ENCODE assay signal across 9 mouse cellular contexts in the genomic region with DNA sequence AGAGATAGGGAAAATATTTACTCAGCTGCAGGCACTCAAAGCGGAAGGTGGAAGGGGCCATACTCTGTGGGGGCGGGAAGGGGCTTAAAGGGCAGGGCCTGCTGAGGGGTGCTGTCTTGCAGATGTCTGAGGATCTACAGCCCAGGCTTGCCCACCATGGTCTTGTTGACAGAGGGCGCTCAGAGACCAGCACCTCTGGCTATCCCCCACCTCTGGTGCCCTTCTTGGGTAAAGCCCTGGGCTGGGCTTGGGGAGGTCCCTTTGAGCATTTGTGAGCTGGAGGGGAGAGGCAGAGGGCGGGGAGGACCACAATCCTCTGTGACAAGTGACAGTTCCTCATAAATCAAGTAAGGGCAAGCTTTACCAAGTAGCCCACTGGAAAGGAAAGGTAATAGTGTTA. TPM values are rescaled to one million over a fixed set of nuclear protein-coding genes. Genes with fewer than 3 reads are reported as not detected.
DNase-seq lines count a peak whose midpoint lies in the region; ATAC-seq and TF ChIP-seq lines count a peak whose summit lies in the region.
"Had no signal": no experiment of that assay in that cellular context is flagged by ENCODE, and none has a peak within 500 bp of the region (broad histone marks: within the 10 kb centered on the region; RNA-seq: fewer than 3 reads in every experiment).

No protein-coding gene starts in this region.

- 39% methylated on average over 4 of the region's 4 CpGs for WGBS in lung, embryonic 14.5 days
- WGBS in intestine, embryonic 16.5 days = 47% methylated on average over 4 of the region's 4 CpGs
- WGBS in stomach, embryonic 15.5 days = 52% methylated on average over 4 of the region's 4 CpGs

- peak overlapping the region; percentile 11; the same call in 1 of the 2 replicates for H3K9ac ChIP-seq in lung, embryonic 14.5 days
- peak overlapping the region; percentile 39; the same call in 1 of the 2 replicates for H3K9ac ChIP-seq in intestine, embryonic 16.5 days (ENCODE audit: low read depth, low read length)
- H3K9ac ChIP-seq in stomach, embryonic 15.5 days = no peak overlapping the region

- no peak overlapping the region for H3K4me3 ChIP-seq in lung, embryonic 14.5 days (ENCODE audit: low read depth, low read length)
- H3K4me3 ChIP-seq in intestine, embryonic 16.5 days (ENCODE audit: low read length) = no peak overlapping the region
- H3K4me3 ChIP-seq in stomach, embryonic 15.5 days (replicated peaks) = no peak overlapping the region

- H3K36me3 ChIP-seq in lung, embryonic 14.5 days (ENCODE audit: insufficient read depth) = 0 out of 2 replicates have a peak, but pooled peaks cover 3% of the 10 kb centered on the region
- H3K36me3 ChIP-seq in intestine, embryonic 16.5 days (ENCODE audit: control insufficient read depth, insufficient read depth, low read length) = no peaks in the 10 kb centered on the region
- H3K36me3 ChIP-seq in stomach, embryonic 15.5 days = no peaks in the 10 kb centered on the region

- H3K27ac ChIP-seq in lung, embryonic 14.5 days (ENCODE audit: low read depth) = peak overlapping the region; percentile 78
- peak overlapping the region; percentile 89 for H3K27ac ChIP-seq in intestine, embryonic 16.5 days (ENCODE audit: low read length)
- peak overlapping the region; percentile 79 for H3K27ac ChIP-seq in stomach, embryonic 15.5 days

- no peak for TF ChIP-seq CTCF in lung, embryonic 14.5 days (IDR thresholded peaks at IDR 0.05; ENCODE audit: low read depth)

- no peak overlapping the region for H3K4me2 ChIP-seq in lung, embryonic 14.5 days
- H3K4me2 ChIP-seq in intestine, embryonic 16.5 days (ENCODE audit: low read depth, low read length) = no peak overlapping the region
- H3K4me2 ChIP-seq in stomach, embryonic 15.5 days = 0 out of 2 replicates have a peak overlapping the region, but pooled peaks have one; percentile 13

- peak; percentile 29; the same call in 1 of the 2 replicates for ATAC-seq in lung, embryonic 14.5 days (ENCODE audit: insufficient read depth)
- ATAC-seq in intestine, embryonic 16.5 days = no peak
- ATAC-seq in stomach, embryonic 15.5 days (ENCODE audit: insufficient read depth, low FRiP score, low read depth) = 0 out of 2 replicates have a peak, but pooled peaks have one; percentile 37
- ATAC-seq in CD4-positive, CD25-positive, alpha-beta regulatory T cell, adult 4 months = no peak
- ATAC-seq: inflammation-experienced regulatory T-cells, adult 6 months had no signal

- H3K4me1 ChIP-seq in lung, embryonic 14.5 days (ENCODE audit: insufficient read depth) = peaks cover 51% of the 10 kb centered on the region
- peaks cover 58% of the 10 kb centered on the region for H3K4me1 ChIP-seq in intestine, embryonic 16.5 days (ENCODE audit: control insufficient read depth, insufficient read depth, low read length)
- H3K4me1 ChIP-seq in stomach, embryonic 15.5 days = peaks cover 55% of the 10 kb centered on the region

- H3K27me3 ChIP-seq in lung, embryonic 14.5 days (ENCODE audit: insufficient read depth, low read length) = no peaks in the 10 kb centered on the region
- no peaks in the 10 kb centered on the region for H3K27me3 ChIP-seq in intestine, embryonic 16.5 days (replicated peaks; ENCODE audit: control insufficient read depth, insufficient read depth, low read length)
- no peaks in the 10 kb centered on the region for H3K27me3 ChIP-seq in stomach, embryonic 15.5 days (replicated peaks)

- DNase-seq in embryo, embryonic 10 days (ENCODE audit: low spot score) = peak; percentile 17
- no peak for DNase-seq in embryo, embryonic 11 days
- peak; percentile 34 for DNase-seq in lung, embryonic 14.5 days
- no peak for DNase-seq in lung, postnatal 25 days (ENCODE audit: low spot score)
- DNase-seq in cerebellum, adult 9-10 months = no peak

- no peaks in the 10 kb centered on the region for H3K9me3 ChIP-seq in lung, embryonic 14.5 days (ENCODE audit: low read depth, low read length)
- no peaks in the 10 kb centered on the region for H3K9me3 ChIP-seq in intestine, embryonic 16.5 days (ENCODE audit: control insufficient read depth, low read length)
- H3K9me3 ChIP-seq in stomach, embryonic 15.5 days = no peaks in the 10 kb centered on the region

RNA-seq across cellular contexts. Expression of a gene that starts 31.6 kb away (rescaled TPM):
- polyA plus RNA-seq in lung, embryonic 14.5 days (2014; fragmentation: Nextera tagmentation; extraction: Ambion mirVana) = 28.3 and 31.0 TPM in 2 replicates
- 10.1 and 13.7 TPM in 2 replicates for polyA plus RNA-seq in intestine, embryonic 16.5 days (2015; fragmentation: Nextera tagmentation; extraction: Ambion mirVana)
- polyA plus RNA-seq in stomach, embryonic 15.5 days (2015; fragmentation: Nextera tagmentation; extraction: Ambion mirVana) = 20.4 and 20.9 TPM in 2 replicates
- polyA plus RNA-seq in CD4-positive, CD25-positive, alpha-beta regulatory T cell, adult 4 months (2017; shearing (Covaris generic)) = 10 to 100 TPM; 16.3 to 21.5 TPM

RNA-seq across cellular contexts. Expression of a gene that starts 39.9 kb away (rescaled TPM):
- 78.6 and 85.4 TPM in 2 replicates for polyA plus RNA-seq in lung, embryonic 14.5 days (2014; fragmentation: Nextera tagmentation; extraction: Ambion mirVana)
- polyA plus RNA-seq in intestine, embryonic 16.5 days (2015; fragmentation: Nextera tagmentation; extraction: Ambion mirVana) = 53.9 and 64.5 TPM in 2 replicates
- 98.2 and 103 TPM in 2 replicates for polyA plus RNA-seq in stomach, embryonic 15.5 days (2015; fragmentation: Nextera tagmentation; extraction: Ambion mirVana)
- polyA plus RNA-seq in CD4-positive, CD25-positive, alpha-beta regulatory T cell, adult 4 months (2017; shearing (Covaris generic)) = 10 to 100 TPM; 29.0 to 34.9 TPM

RNA-seq across cellular contexts. Expression of a gene that starts 40.1 kb away (rescaled TPM):
- 22.2 and 24.9 TPM in 2 replicates for polyA plus RNA-seq in lung, embryonic 14.5 days (2014; fragmentation: Nextera tagmentation; extraction: Ambion mirVana)
- 16.7 and 18.1 TPM in 2 replicates for polyA plus RNA-seq in intestine, embryonic 16.5 days (2015; fragmentation: Nextera tagmentation; extraction: Ambion mirVana)
- polyA plus RNA-seq in stomach, embryonic 15.5 days (2015; fragmentation: Nextera tagmentation; extraction: Ambion mirVana) = 21.9 and 23.8 TPM in 2 replicates
- polyA plus RNA-seq in CD4-positive, CD25-positive, alpha-beta regulatory T cell, adult 4 months (2017; shearing (Covaris generic)) = 10 to 100 TPM in 1 of 2 experiments, 1 to 10 TPM in 1; 6.2 to 13.4 TPM

Comparison
In these comparisons a context has a peak if more than half of its experiments do, and no peak if none do; other contexts are left out.
1. DNase-seq: peak in embryo, embryonic 10 days (single experiment) and lung, embryonic 14.5 days (single experiment); none in embryo, embryonic 11 days (single experiment), lung, postnatal 25 days (single experiment) and cerebellum, adult 9-10 months (single experiment).
2. ATAC-seq: peak in lung, embryonic 14.5 days (single experiment) and stomach, embryonic 15.5 days (single experiment); none in intestine, embryonic 16.5 days (single experiment) and CD4-positive, CD25-positive, alpha-beta regulatory T cell, adult 4 months (single experiment).
3. Peak in every context shown above with its lines, with median percentiles within 50 percentile points of each other: H3K27ac ChIP-seq.